Mouse (Mus musculus): Measurements from ENCODE around the gene Ccr3.
"Not testable (repeated sequence)": the region's sequence is repeated elsewhere in the genome, so short reads cannot be mapped to it uniquely, and the experiment has no call there.

Ccr3 gene

DNA sequence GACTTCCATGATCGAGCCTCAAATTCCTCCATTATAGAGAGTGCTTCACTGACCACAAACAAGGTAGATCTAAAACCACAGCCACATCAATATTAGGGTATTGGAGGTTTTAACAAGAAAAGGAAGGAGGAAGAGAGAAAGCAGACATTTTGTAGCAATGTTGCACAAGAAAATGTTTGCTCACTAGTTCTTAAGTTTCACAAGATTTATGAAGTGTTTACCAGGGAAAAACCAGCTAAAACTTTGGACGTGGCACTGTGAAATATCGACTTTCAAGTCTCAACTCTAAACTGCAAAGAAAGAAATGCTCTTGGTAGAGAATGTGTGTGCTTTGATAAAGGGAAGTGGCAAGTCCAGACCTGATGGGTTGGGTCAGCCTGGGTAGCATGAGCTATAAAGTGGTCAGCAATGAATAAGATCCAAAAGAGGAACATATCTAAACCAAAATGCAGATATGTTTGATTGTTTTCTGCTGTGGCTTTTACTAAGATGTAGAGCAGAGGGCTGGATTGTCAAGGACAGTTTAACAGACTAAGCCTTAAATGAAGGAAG lies 34.5 kb downstream of the Ccr3 start:
- DNase-seq: no peak

DNA sequence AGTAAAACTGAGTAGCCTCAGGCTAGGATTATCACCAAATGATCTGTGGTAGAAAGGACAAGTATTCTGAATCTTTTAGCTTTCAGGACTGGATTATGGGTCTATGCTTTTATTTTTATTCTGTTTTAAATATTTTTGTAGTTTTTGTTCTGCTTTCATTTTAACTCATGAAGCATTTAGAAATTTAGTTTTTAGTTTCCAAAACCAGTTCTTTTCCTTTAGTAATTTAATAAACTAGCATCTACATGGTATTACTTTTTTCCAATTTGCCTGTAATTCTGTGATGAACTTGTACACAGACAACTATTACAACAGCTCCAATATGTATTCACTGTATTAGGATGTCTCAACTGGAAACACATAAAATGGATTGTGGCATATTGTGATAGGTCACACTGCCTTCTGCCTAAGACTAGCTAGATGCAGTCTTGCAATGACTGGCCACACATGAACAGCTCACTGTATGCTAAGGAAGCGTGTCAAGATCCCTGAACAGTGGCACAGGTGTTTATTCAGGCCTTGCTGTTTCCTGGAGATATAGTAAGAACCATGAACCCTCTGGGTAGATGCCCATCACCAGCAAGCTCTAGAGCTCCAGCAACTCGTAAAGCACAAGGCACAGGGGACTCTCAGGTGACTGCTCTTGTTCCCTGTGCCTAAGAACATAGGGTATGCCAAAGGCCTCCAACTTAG lies 38.0 kb downstream of the Ccr3 start:
- no peak for DNase-seq

DNA sequence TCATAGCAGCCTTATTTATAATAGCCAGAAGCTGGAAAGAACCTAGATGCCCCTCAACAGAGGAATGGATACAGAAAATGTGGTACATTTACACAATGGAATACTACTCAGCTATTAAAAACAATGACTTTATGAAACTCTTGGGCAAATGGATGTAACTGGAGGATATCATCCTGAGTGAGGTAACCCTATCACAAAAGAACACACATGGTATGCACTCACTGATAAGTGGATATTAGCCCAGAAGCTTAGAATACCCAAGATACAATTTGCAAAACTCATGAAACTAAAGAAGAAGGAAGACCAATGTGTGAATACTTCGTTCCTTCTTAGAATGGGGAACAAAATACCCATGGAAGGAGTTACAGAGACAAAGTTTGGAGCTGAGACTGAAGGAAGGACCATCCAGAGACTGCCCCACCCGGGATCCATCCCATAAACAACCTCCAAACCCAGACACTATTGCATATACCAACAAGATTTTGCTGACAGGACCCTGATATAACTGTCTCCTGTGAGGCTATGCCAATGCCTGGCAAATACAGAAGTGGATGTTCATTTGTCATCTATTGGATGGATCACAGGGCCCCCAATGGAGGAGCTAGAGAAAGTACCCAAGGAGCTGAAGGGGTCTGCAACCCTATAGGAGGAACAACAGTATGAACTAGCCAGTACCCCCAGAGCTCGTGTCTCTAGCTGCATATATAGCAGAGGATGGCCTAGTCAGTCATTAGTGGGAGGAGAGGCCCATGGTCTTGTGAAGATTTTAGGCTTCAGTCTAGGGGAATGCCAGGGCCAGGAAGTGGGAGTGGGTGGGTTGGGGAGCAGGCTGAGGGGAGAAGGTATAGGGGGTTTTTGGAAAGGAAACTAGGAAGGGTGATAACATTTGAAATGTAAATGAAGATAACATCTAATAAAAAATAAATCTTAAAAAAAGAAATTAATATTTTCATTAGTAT lies 40.0 kb downstream of the Ccr3 start:
- DNase-seq: not testable (repeated sequence)

DNA sequence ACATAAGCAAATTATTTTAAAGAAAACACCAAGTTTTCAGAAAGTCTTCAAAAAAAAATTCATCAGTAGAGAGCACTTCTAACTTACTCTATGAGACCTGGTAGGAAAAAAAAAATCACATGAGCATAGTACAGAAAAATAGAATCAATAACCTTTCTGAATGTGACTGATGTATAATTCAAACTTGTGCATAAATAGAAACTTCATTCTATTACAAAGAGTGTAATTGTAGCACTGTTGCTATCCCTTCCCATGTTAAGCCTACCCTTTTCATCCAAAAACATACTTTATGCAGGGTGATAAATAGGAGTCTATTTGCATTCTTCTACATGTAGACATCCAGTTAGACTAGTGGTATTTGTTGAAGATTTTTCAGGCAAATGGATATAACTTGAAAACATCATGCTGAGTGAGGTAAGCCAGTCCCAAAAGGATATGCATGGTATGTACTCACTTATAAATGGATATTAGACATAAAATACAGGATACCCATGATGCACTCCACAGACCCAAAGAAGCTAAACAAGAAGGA lies 44.9 kb downstream of the Ccr3 start:
- DNase-seq: no peak

DNA sequence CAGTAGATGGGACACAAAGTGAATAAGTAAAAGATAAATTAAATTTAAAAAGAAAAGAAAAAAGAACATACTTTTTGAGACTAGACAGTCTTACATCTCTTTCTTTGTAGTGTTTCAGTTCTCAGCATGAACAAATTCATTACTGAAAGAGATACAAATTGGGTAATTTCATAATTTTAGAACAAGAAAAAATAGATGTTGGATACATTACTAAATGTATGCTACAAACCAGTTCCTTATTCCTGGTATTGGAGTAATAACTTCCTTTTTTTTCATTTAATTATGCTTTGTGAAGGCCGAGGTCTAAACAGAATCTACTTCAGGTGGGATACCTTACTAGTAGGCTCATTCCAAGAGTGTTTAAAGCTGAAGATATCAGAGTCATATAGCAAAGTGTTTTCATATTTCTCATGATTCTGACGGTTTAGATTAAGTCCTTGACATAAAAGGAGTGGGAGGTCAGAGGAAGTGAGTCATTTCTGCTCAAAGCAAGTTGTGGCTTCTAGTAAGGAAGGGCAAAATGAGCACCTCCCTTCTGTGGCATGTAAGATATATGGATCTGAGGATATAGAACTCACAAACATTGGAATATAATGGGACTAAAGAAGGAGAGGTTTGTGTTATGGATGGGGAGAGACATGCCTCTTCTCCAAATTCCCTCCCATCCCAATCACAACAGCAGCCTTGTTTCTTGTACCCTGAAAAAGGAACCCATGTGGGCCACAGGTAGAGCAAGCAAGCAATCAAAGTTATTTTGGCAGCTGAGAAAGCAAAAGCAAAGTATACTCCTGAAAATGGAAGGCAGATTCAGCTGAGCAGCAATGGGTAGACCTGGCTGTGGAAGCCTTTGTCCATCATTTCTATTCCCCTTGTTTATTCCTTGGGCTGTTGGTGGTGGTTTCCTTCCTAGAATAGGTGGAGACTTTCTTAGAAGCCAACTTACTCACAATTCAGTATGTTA lies 46.6 kb downstream of the Ccr3 start:
- DNase-seq: no peak

GRCm38 (mm10) chr9:124071506-124071905 lies 49.7 kb downstream of the Ccr3 start:
- DNase-seq: peak in 1 of 2 experiments; percentile 4

DNA sequence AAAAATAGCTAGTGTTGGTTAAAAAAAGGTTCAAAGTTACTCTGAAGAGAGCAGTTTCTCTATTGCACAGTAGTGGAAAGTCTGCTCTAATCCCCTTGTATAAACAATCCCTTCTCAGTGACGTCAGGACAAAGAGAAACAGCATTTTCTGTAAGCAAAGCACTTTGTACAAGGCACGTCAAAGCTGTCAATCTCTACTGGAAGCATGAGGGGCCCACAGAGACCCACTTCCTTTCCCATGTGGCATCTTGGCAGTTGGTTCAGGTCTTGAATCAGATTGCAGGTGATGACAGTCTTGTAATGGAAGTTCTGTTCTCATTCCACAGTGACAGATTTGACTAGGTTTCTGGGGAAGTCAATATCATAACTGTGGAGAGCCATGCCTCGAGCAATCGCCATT lies 58.0 kb downstream of the Ccr3 start:
- DNase-seq: no peak

GRCm38 (mm10) chr9:124080471-124080870 lies 58.7 kb downstream of the Ccr3 start:
- DNase-seq: not testable (repeated sequence)

All from kidney, adult 8-10 months (tissue).